Mouse (Mus musculus) ES-Bruce4 (cell line): ENCODE data around the gene Cers6. TPM values are rescaled to one million over a fixed set of nuclear protein-coding genes. Genes with fewer than 3 reads are reported as not detected.

Experiments
- H3K27ac ChIP-seq: 2 replicates; pipeline ENCODE4 v1.5.1; 2012; ENCODE audit warnings: low read length, inconsistent platforms; ENCODE audit not compliant: insufficient read depth
- H3K27me3 ChIP-seq: 2 replicates; pipeline ENCODE4 v1.6.1; 2012; ENCODE audit warnings: mild to moderate bottlenecking, low read length, inconsistent platforms; ENCODE audit not compliant: control insufficient read depth, poor library complexity, insufficient read depth, severe bottlenecking
- H3K36me3 ChIP-seq: 2 replicates; pipeline ENCODE4 v1.6.1; 2012; ENCODE audit warnings: inconsistent platforms, mild to moderate bottlenecking, low read length, moderate library complexity; ENCODE audit not compliant: control insufficient read depth, poor library complexity, insufficient read depth, severe bottlenecking
- H3K4me1 ChIP-seq: one replicate; pipeline ENCODE4 v1.8.1; 2011; ENCODE audit warnings: low read length; ENCODE audit not compliant: control insufficient read depth, insufficient read depth
- H3K4me3 ChIP-seq: 2 replicates; pipeline ENCODE4 v1.5.1; 2011; ENCODE audit warnings: low read depth, mild to moderate bottlenecking, low read length
- H3K9ac ChIP-seq: 2 replicates; pipeline ENCODE4 v1.6.1; 2012; ENCODE audit warnings: low read depth, mild to moderate bottlenecking, inconsistent platforms; ENCODE audit not compliant: poor library complexity, severe bottlenecking
- H3K9me3 ChIP-seq: replicated peaks from 2 replicates; pipeline ENCODE4 v1.6.1; 2012; ENCODE audit warnings: mild to moderate bottlenecking, low read length, inconsistent platforms; ENCODE audit not compliant: control insufficient read depth, poor library complexity, insufficient read depth, severe bottlenecking
- CTCF ChIP-seq: IDR thresholded peaks from one replicate; pipeline ENCODE4 v1.8.1; 2011; ENCODE audit warnings: low read depth, low read length
- EP300 ChIP-seq: IDR thresholded peaks from 2 replicates; pipeline ENCODE4 v1.6.1; 2011; ENCODE audit warnings: low read depth, low read length; ENCODE audit not compliant: insufficient read depth
- POLR2A ChIP-seq: IDR thresholded peaks from one replicate; pipeline ENCODE4 v1.8.1; 2011; ENCODE audit warnings: low read length; ENCODE audit not compliant: insufficient read depth
- polyA plus RNA-seq: library from polyadenylated mRNA; stranded (reverse); fragments of >200 nt; gene quantifications from 2 replicates; pipeline ENCODE4 v1.2.4, GENCODE M21; 2011; ENCODE audit warnings: low read depth; ENCODE audit not compliant: missing spikeins, insufficient read depth, insufficient read length

The Cers6 gene
- polyA plus RNA-seq, 1 experiment = 17.0 TPM

DNA sequence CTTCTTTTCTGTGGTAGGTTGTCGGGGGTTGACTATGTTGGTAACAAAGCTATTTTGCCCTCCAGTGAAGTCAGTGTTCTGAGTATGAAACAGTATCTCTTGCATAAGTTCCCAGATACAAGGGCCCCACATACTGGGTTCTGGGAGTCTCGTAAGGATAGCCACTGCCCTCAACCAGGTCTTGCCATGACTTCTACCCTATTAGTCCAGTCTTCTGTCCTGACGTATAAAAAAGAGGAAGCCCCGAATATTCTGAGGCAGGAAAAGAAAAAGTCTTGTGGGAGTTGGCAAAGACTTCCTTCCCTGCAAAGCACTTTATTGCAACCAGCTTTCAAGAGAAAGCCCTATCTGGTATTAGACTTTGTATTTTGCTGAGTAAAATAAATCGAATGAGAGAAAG is 248.0 kb downstream of the Cers6 start:
- H3K27ac ChIP-seq = no peak overlapping the region
- H3K36me3 ChIP-seq = no peaks in the 10 kb centered on the region
- H3K4me3 ChIP-seq = no peak overlapping the region
- TF ChIP-seq POLR2A (no peak), EP300 (no peak), CTCF (no peak)
- H3K4me1 ChIP-seq = no peaks in the 10 kb centered on the region
- no peak overlapping the region for H3K9ac ChIP-seq
- H3K27me3 ChIP-seq = no peaks in the 10 kb centered on the region
- H3K9me3 ChIP-seq = no peaks in the 10 kb centered on the region

DNA sequence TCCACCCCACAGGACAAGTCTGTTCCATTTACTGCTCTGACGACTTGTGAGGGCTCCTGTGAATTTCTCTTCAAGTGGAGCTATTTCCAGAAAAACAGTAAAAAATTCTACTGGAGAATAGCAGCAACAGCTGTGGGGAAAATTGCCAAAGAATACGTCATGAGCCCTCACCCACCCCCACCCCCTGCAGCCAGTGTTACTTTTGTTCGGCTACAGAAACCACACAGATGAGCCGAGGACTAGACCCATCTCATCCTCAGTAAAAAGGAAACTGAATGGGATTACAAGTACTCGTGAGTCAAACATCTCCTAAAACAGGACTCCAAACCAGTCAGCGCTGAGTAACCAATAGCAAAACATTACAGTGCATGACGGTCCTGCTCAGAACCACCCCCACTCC is 248.5 kb downstream of the Cers6 start:
- Histone ChIP-seq H3K36me3 (no peaks in the 10 kb centered on the region), H3K27ac (no peak overlapping the region), H3K4me1 (no peaks in the 10 kb centered on the region), H3K27me3 (no peaks in the 10 kb centered on the region), H3K9ac (no peak overlapping the region), H3K4me3 (no peak overlapping the region), H3K9me3 (no peaks in the 10 kb centered on the region)
- TF ChIP-seq CTCF (no peak), POLR2A (no peak), EP300 (no peak)

DNA sequence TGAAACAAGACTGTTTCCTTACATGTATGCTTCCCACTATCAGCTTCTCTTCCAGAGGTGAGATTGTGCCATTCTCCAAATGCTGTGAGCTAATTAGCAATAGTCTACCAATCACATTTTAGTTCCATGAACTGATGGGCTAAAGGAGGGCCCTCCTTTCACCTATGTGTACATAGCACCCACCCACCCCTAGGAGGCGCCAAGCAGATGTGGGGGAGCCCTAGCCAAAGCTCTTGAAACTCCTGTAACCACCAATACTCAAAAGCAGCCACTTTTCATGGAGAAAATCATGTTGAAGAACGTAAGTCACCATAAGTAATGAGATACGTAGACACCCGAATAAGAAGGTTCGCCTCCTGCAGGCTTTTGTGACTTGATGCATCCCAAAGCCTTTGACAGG is 251.4 kb downstream of the Cers6 start:
- Histone ChIP-seq H3K27me3 (no peaks in the 10 kb centered on the region), H3K4me3 (no peak overlapping the region), H3K27ac (no peak overlapping the region), H3K36me3 (no peaks in the 10 kb centered on the region), H3K9ac (no peak overlapping the region), H3K4me1 (no peaks in the 10 kb centered on the region), H3K9me3 (no peaks in the 10 kb centered on the region)
- TF ChIP-seq CTCF = no peak

DNA sequence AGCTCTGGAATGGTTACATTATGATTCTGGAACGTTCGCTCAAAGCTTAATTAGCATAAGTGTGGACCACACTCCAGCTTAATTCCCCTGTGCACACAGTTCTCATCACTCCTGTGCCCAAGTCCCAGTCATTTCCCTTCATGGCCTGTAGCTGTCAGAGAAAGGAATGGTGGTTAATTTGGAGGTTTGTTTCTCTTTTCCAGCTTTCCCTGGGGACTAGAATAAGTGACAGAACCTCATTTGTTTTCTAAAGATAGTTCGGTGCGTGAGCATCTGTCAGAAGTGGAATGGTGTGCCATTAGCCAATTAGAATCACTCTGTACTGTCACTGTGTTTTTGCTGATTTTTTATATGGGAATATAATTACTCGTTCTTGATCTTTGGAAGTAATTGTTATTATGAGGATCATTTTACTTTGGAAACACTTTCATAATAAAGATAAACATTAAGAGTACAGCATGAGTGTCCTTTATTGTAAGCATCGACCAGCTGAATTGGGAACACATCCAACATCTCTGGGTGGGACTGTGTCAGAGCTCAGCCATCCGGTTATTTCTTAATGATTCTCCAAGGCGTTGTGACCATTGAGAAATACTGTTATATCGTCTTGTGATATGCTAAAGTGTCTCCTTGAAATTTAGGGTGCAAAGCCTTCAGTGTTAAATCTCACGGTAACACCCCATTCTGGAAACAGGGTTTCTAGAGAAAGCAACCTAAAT is 252.7 kb downstream of the Cers6 start:
- H3K4me3 ChIP-seq = no peak overlapping the region
- TF ChIP-seq CTCF = no peak
- H3K9me3 ChIP-seq = no peaks in the 10 kb centered on the region
- no peaks in the 10 kb centered on the region for H3K27me3 ChIP-seq
- no peak overlapping the region for H3K9ac ChIP-seq
- no peaks in the 10 kb centered on the region for H3K4me1 ChIP-seq
- H3K27ac ChIP-seq = no peak overlapping the region
- no peaks in the 10 kb centered on the region for H3K36me3 ChIP-seq

DNA sequence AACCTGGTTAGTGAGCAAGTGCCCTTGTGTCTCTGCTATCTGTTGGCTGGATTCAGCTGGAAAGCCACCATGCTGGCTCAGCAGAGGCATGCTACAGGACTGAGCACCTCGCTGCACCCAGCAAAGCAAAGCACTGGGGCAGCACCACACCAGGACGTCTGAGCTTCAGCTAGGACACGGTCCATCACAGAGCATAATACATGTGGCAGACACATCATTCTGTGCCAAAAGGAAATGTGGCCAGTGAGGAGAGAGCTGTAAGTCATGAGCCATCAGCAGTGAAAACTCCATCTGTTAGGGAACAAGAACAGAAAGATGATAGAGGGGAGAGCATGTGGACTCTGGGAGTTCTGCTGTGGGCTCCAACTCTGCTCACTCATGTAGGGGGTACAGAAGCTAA is 254.7 kb downstream of the Cers6 start:
- Histone ChIP-seq H3K36me3 (no peaks in the 10 kb centered on the region), H3K4me1 (no peaks in the 10 kb centered on the region), H3K9ac (no peak overlapping the region), H3K27me3 (no peaks in the 10 kb centered on the region), H3K27ac (no peak overlapping the region), H3K9me3 (no peaks in the 10 kb centered on the region), H3K4me3 (no peak overlapping the region)
- TF ChIP-seq EP300 (no peak), POLR2A (no peak), CTCF (no peak)

DNA sequence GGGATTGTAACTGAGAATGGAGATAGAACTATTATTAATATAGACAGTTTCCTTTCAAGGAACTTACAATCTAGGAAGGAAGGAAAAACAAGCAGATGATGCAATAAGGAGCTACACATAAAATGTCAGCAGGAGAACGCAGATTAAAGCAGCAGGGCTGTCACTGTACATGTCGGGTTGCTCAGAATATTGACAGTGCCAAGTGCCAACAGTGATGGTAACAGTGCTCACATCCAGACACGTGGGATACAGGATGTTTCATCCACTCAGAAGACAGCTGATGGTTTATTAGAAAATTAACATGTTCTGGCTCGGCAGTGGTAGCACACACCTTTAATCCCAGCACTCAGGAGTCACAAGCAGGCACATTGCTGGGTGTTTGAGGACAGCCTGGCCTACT is 255.5 kb downstream of the Cers6 start:
- Histone ChIP-seq H3K27ac (no peak overlapping the region), H3K9ac (no peak overlapping the region), H3K4me3 (no peak overlapping the region), H3K27me3 (no peaks in the 10 kb centered on the region), H3K4me1 (no peaks in the 10 kb centered on the region), H3K9me3 (no peaks in the 10 kb centered on the region), H3K36me3 (no peaks in the 10 kb centered on the region)
- TF ChIP-seq EP300 = no peak
- TF ChIP-seq CTCF = no peak
- TF ChIP-seq POLR2A = no peak
